Mouse (Mus musculus) midbrain, embryonic 15.5 days (tissue): ENCODE data around the gene Fam189b. TPM values are rescaled to one million over a fixed set of nuclear protein-coding genes. Genes with fewer than 3 reads are reported as not detected.
A peak's percentile ranks its signal among the peaks of the same experiment; 100 is the strongest.

Source experiments
- ATAC-seq: fragments of 200-750 bp; cut with Nextera tagmentation; replicated peaks from 2 replicates; pipeline ENCODE4 v1.8.0; 2017; ENCODE audit warnings: moderate TSS enrichment
- H3K27ac ChIP-seq: fragments of 300-500 bp; sonication (generic); 2 replicates; pipeline ENCODE4 v1.5.1; 2015; ENCODE audit warnings: mild to moderate bottlenecking, inconsistent platforms
- H3K27me3 ChIP-seq: fragments of 300-500 bp; sonication (generic); replicated peaks from 2 replicates; pipeline ENCODE4 v1.6.1; 2015; ENCODE audit warnings: inconsistent platforms
- H3K36me3 ChIP-seq: fragments of 300-500 bp; sonication (generic); replicated peaks from 2 replicates; pipeline ENCODE4 v1.6.1; 2015; ENCODE audit warnings: inconsistent platforms
- H3K4me1 ChIP-seq: fragments of 300-500 bp; sonication (generic); 2 replicates; pipeline ENCODE4 v1.6.1; 2015; ENCODE audit warnings: inconsistent platforms
- H3K4me2 ChIP-seq: fragments of 300-500 bp; sonication (generic); 2 replicates; pipeline ENCODE4 v1.6.1; 2015; ENCODE audit warnings: inconsistent platforms, mild to moderate bottlenecking, moderate library complexity
- H3K4me3 ChIP-seq: fragments of 300-500 bp; sonication (generic); 2 replicates; pipeline ENCODE4 v1.5.1; 2015; ENCODE audit warnings: mild to moderate bottlenecking, inconsistent platforms
- H3K9ac ChIP-seq: fragments of 300-500 bp; sonication (generic); 2 replicates; pipeline ENCODE4 v1.6.1; 2015; ENCODE audit warnings: mild to moderate bottlenecking, inconsistent platforms
- H3K9me3 ChIP-seq: fragments of 300-500 bp; sonication (generic); 2 replicates; pipeline ENCODE4 v1.6.1; 2016; ENCODE audit warnings: inconsistent platforms
- WGBS: fragments of 180-500 bp; shearing (Covaris S2); methylation state at CpG from one replicate; pipeline ENCODE4 v1.1.7; 2015; ENCODE audit warnings: mixed read lengths; 5-methylcytosine and 5-hydroxymethylcytosine counted together
- polyA plus RNA-seq: library from polyadenylated mRNA; unstranded; fragments of >200 nt; fragmentation: Nextera tagmentation; extraction: Ambion mirVana; gene quantifications from 2 replicates; pipeline ENCODE4 v1.2.1, GENCODE M21; 2015

Fam189b gene
- 33.5 and 37.5 TPM in 2 replicates for polyA plus RNA-seq

GRCm38 (mm10) chr3:89183058-89183958, at the start of gene Fam189b:
Gene Fam189b (plus strand): TSS chr3:89183143.
- peak; percentile 94 for ATAC-seq
- peak within 1 kb of the TSS; percentile 89 for H3K9ac ChIP-seq
- peak within 1 kb of the TSS; percentile 73 for H3K4me3 ChIP-seq
- H3K27ac ChIP-seq, result peak within 1 kb of the TSS; percentile 93
- H3K4me1 ChIP-seq, result peaks cover 38% of the 10 kb centered on the region
- peaks cover 21% of the 10 kb centered on the region for H3K36me3 ChIP-seq
- no peaks in the 10 kb centered on the region for H3K27me3 ChIP-seq
- H3K9me3 ChIP-seq, result no peaks in the 10 kb centered on the region
- 6% methylated on average over 39 of the region's 39 CpGs for WGBS
- H3K4me2 ChIP-seq, result peak within 1 kb of the TSS; percentile 97

- WGBS, result 88% methylated on average over 1 of the region's 1 CpGs
- no peak for ATAC-seq
- Histone ChIP-seq H3K9ac (no peak overlapping the region), H3K36me3 (no peaks in the 10 kb centered on the region), H3K4me3 (no peak overlapping the region), H3K9me3 (no peaks in the 10 kb centered on the region), H3K4me2 (no peak overlapping the region), H3K4me1 (peaks cover 7% of the 10 kb centered on the region; the same call in 1 of the 2 replicates), H3K27me3 (no peaks in the 10 kb centered on the region), H3K27ac (no peak overlapping the region)
Measured at GRCm38 (mm10) chr3:89133752-89134151, 49.2 kb upstream of the Fam189b start.

- H3K36me3 ChIP-seq, result no peaks in the 10 kb centered on the region
- H3K9me3 ChIP-seq, result no peaks in the 10 kb centered on the region
- no peak within 1 kb of the TSS for H3K4me2 ChIP-seq
- H3K9ac ChIP-seq, result no peak within 1 kb of the TSS
- ATAC-seq, result no peak
- no peak within 1 kb of the TSS for H3K27ac ChIP-seq
- H3K4me3 ChIP-seq, result no peak within 1 kb of the TSS
- 75% methylated on average over 3 of the region's 3 CpGs for WGBS
- H3K27me3 ChIP-seq, result no peaks in the 10 kb centered on the region
- peaks cover 7% of the 10 kb centered on the region; the same call in 1 of the 2 replicates for H3K4me1 ChIP-seq
Measured at GRCm38 (mm10) chr3:89135958-89136357, 47.0 kb upstream of the Fam189b start, which contains the start of gene Pklr. Gene Pklr (plus strand): TSS chr3:89136142.

- no peaks in the 10 kb centered on the region for H3K9me3 ChIP-seq
- H3K4me2 ChIP-seq, result no peak overlapping the region
- peaks cover 7% of the 10 kb centered on the region; the same call in 1 of the 2 replicates for H3K4me1 ChIP-seq
- no peaks in the 10 kb centered on the region for H3K27me3 ChIP-seq
- H3K4me3 ChIP-seq, result no peak overlapping the region
- no peaks in the 10 kb centered on the region for H3K36me3 ChIP-seq
- ATAC-seq, result no peak
- no peak overlapping the region for H3K9ac ChIP-seq
- 49% methylated on average over 9 of the region's 9 CpGs for WGBS
- no peak overlapping the region for H3K27ac ChIP-seq
Measured at GRCm38 (mm10) chr3:89136365-89136764, 46.6 kb upstream of the Fam189b start.

- Histone ChIP-seq H3K4me2 (no peak overlapping the region), H3K9ac (no peak overlapping the region), H3K27me3 (peaks cover 9% of the 10 kb centered on the region; the same call in 1 of the 2 replicates), H3K4me1 (peaks cover 3% of the 10 kb centered on the region; the same call in 1 of the 2 replicates), H3K9me3 (no peaks in the 10 kb centered on the region), H3K4me3 (no peak overlapping the region), H3K27ac (no peak overlapping the region), H3K36me3 (peaks cover 3% of the 10 kb centered on the region; the same call in 1 of the 2 replicates)
- ATAC-seq, result no peak
- WGBS, result 88% methylated on average over 10 of the region's 10 CpGs
Measured at GRCm38 (mm10) chr3:89144821-89145220, 38.1 kb upstream of the Fam189b start.

GRCm38 (mm10) chr3:89145566-89145965, 37.4 kb upstream of the Fam189b start:
- 27% methylated on average over 8 of the region's 8 CpGs for WGBS

GRCm38 (mm10) chr3:89147101-89147978, 35.6 kb upstream of the Fam189b start:
- no peak overlapping the region for H3K4me2 ChIP-seq
- 0 out of 2 replicates have a peak, but pooled peaks have one; percentile 25 for ATAC-seq
- H3K27ac ChIP-seq, result no peak overlapping the region
- no peak overlapping the region for H3K9ac ChIP-seq
- no peaks in the 10 kb centered on the region for H3K9me3 ChIP-seq
- H3K4me1 ChIP-seq, result peaks cover 3% of the 10 kb centered on the region; the same call in 1 of the 2 replicates
- WGBS, result 24% methylated on average over 26 of the region's 26 CpGs
- no peak overlapping the region for H3K4me3 ChIP-seq
- peaks cover 9% of the 10 kb centered on the region; the same call in 1 of the 2 replicates for H3K27me3 ChIP-seq
- peaks cover 9% of the 10 kb centered on the region; the same call in 1 of the 2 replicates for H3K36me3 ChIP-seq

More at GRCm38 (mm10) chr3:89145566-89145965, 37.4 kb upstream of the Fam189b start:
- H3K27ac ChIP-seq, result no peak overlapping the region
- no peak overlapping the region for H3K9ac ChIP-seq
- H3K4me2 ChIP-seq, result no peak overlapping the region
- H3K9me3 ChIP-seq, result no peaks in the 10 kb centered on the region
- peaks cover 9% of the 10 kb centered on the region; the same call in 1 of the 2 replicates for H3K27me3 ChIP-seq
- peaks cover 3% of the 10 kb centered on the region; the same call in 1 of the 2 replicates for H3K4me1 ChIP-seq
- no peak for ATAC-seq
- no peak overlapping the region for H3K4me3 ChIP-seq
- peaks cover 4% of the 10 kb centered on the region; the same call in 1 of the 2 replicates for H3K36me3 ChIP-seq

- 11% methylated on average over 15 of the region's 15 CpGs for WGBS
- no peak overlapping the region for H3K4me2 ChIP-seq
- H3K4me3 ChIP-seq, result no peak overlapping the region
- no peak overlapping the region for H3K9ac ChIP-seq
- peaks cover 9% of the 10 kb centered on the region; the same call in 1 of the 2 replicates for H3K27me3 ChIP-seq
- H3K27ac ChIP-seq, result no peak overlapping the region
- no peaks in the 10 kb centered on the region for H3K9me3 ChIP-seq
- ATAC-seq, result no peak
- peaks cover 3% of the 10 kb centered on the region; the same call in 1 of the 2 replicates for H3K4me1 ChIP-seq
- H3K36me3 ChIP-seq, result peaks cover 9% of the 10 kb centered on the region; the same call in 1 of the 2 replicates
Measured at GRCm38 (mm10) chr3:89147979-89148311, 35.0 kb upstream of the Fam189b start.

GRCm38 (mm10) chr3:89148567-89148966, 34.4 kb upstream of the Fam189b start:
- no peaks in the 10 kb centered on the region for H3K9me3 ChIP-seq
- no peak for ATAC-seq
- no peak overlapping the region for H3K4me3 ChIP-seq
- no peak overlapping the region for H3K9ac ChIP-seq
- H3K4me2 ChIP-seq, result no peak overlapping the region
- H3K27ac ChIP-seq, result no peak overlapping the region
- peaks cover 3% of the 10 kb centered on the region; the same call in 1 of the 2 replicates for H3K4me1 ChIP-seq
- H3K36me3 ChIP-seq, result peaks cover 9% of the 10 kb centered on the region; the same call in 1 of the 2 replicates
- peaks cover 9% of the 10 kb centered on the region; the same call in 1 of the 2 replicates for H3K27me3 ChIP-seq
- WGBS, result 72% methylated on average over 14 of the region's 14 CpGs

- no peak overlapping the region for H3K27ac ChIP-seq
- peaks cover 9% of the 10 kb centered on the region; the same call in 1 of the 2 replicates for H3K27me3 ChIP-seq
- H3K4me1 ChIP-seq, result peaks cover 6% of the 10 kb centered on the region
- H3K9me3 ChIP-seq, result no peaks in the 10 kb centered on the region
- 69% methylated on average over 17 of the region's 17 CpGs for WGBS
- no peak overlapping the region for H3K9ac ChIP-seq
- H3K4me3 ChIP-seq, result no peak overlapping the region
- no peak overlapping the region for H3K4me2 ChIP-seq
- no peak for ATAC-seq
- H3K36me3 ChIP-seq, result peaks cover 9% of the 10 kb centered on the region; the same call in 1 of the 2 replicates
Measured at GRCm38 (mm10) chr3:89152084-89152835, 30.7 kb upstream of the Fam189b start.

- 90% methylated on average over 8 of the region's 8 CpGs for WGBS
- H3K36me3 ChIP-seq, result no peaks in the 10 kb centered on the region
- peaks cover 28% of the 10 kb centered on the region for H3K4me1 ChIP-seq
- no peak overlapping the region for H3K4me3 ChIP-seq
- H3K27ac ChIP-seq, result no peak overlapping the region
- no peaks in the 10 kb centered on the region for H3K9me3 ChIP-seq
- no peak overlapping the region for H3K9ac ChIP-seq
- H3K4me2 ChIP-seq, result no peak overlapping the region
- no peak for ATAC-seq
- no peaks in the 10 kb centered on the region for H3K27me3 ChIP-seq
Measured at GRCm38 (mm10) chr3:89156951-89157350, 26.0 kb upstream of the Fam189b start.
